Mouse (Mus musculus): ENCODE results near the gene Gsg1l. TPM values are rescaled to one million over a fixed set of nuclear protein-coding genes. Genes with fewer than 3 reads are reported as not detected.

The Gsg1l gene
- total RNA-seq, 2 experiments from 2014 or later = 9.3 to 14.0 TPM

DNA sequence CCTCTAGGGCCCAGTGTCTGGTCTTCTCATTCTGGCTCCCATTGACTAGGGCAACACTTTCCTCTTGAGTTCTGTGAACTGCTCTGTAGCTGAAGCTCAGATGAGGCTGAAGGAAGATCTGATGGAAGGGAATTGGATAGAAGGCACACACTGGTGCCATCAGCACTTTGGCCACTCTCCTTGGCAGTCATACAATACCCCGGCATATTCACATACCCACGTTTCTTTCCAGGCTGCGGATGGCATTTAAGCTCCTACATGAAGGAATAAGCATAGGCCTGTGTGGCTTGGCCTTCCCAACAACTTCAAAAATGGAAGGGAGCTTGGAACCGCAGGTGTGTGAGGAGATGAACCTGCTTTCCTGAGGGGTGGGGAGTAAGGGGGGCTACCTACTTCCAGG lies 138.7 kb downstream of the Gsg1l start:
- no peak for DNase-seq (ENCODE audit: low spot score in 2 of 2)

DNA sequence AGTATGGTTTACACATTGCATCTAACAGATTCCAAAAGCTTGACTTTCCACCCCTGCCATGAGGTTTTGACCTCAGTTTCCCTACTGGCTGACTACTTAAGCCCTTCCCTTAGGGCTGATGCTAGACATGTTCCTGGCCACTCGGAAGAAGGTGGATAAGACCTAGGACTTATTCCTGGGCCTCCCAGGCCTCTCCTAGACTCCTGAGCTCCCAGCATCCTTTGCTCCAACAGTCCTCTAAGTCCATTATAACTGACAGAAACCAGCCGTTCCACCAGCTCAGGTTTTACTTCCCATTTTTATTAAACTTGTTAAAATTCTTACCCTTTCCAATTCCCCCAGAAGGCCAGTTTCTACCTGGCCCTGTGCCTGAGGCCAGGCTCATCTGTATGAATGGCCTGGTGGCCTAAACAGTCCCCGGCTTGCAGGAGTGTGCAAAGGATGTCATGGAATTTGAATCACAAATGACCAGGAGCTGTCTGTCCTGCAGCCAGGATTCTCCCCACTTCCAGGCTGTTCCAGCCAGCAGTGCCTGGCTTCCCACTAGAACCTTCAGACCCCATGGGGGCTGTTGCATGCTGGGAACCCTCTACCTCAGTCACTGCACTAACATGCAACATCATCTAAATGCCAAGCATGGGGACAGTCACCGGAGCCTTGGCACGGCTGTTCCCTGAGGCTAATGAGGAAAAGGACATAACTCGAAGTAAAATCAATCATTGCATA lies 139.7 kb downstream of the Gsg1l start:
- DNase-seq (ENCODE audit: low spot score in 2 of 2) = no peak

GRCm38 (mm10) chr7:125934319-125934718 lies 147.9 kb downstream of the Gsg1l start:
- no peak for DNase-seq (ENCODE audit: low spot score in 2 of 2)

DNA sequence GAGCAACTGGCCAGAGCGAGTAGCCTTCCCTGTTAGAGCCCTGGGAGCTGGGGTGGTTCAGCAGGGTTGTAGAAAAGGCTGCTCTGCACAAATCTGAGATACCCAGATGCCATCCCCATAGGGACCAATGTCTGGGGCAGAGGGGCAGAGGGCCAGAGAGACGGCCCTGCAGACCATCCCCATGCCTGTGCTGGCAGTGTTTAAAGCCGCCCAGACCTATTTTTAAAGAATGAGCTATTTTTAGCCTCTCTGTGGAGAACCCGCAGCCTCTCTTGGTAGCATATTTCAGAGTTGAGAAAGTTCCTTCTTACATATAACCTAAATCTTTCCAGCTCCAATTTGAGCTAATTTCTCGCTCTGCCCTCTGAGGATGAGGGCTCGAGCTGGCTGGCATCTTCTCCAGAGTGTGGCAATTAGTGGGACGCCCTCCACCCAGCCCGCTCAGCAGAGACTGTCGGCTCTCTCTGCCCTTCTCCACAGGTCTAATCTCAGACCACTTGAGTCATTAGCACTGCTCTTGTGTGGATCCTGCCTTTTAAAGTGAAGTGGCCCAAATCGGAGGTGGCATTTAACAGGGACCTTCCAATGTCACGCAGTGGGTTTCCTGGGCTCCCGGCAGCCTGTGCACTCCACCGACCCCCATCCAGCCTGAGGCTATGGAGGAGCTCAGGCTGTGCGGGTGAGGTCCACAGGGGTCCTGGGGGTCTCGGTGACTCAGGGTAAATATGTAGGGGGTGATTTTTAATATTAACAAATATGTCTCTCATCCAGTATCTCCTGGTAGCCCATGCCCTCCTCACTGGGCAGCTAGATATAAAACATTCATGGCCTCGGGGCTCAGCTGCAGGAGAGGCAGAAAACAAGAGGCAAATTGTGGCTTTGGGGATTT lies 148.6 kb downstream of the Gsg1l start:
- DNase-seq (ENCODE audit: low spot score in 2 of 2) = no peak

- DNase-seq (ENCODE audit: low spot score in 2 of 2) = no peak
Measured at GRCm38 (mm10) chr7:125931602-125932001, 150.6 kb downstream of the Gsg1l start.

- DNase-seq (ENCODE audit: low spot score in 2 of 2) = no peak
Measured at GRCm38 (mm10) chr7:125924044-125924443, 158.2 kb downstream of the Gsg1l start.

- no peak for DNase-seq (ENCODE audit: low spot score in 2 of 2)
Measured at GRCm38 (mm10) chr7:125920801-125921200, 161.4 kb downstream of the Gsg1l start.

DNA sequence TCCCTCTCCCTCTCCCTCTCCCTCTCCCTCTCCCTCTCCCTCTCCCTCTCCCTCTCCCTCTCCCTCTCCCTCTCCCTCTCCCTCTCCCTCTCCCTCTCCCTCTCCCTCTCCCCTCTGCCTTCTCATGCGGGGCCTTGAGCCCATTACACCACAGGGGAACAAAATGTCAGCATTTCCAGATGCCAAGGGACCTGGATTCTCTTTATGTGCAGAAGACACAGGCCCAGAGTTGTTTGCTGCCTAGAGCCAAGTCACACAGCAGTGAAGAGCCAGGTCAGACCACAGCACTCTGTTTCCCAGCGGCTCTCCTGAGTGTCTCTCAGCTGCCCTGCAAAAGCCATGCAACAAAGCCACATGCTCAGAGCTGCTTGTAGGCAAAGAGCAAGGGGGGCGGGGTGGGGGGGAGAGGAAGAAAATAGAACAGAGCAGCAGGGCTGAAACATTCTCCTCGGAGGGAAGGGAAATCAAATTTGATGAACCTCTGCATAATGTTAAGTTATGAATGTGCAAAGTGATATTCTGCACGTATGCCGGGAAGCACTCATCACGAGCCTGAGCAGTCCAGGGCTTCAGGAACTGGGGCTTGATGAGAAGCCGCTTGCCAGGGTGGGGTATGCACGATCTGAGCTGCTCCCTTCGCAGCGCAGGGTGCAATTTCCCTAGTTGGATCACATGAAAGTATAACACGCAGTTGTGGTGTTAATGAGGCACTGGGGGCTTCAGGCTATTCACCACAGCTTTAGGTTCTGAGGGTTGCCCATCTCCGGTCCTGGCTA lies 181.6 kb downstream of the Gsg1l start:
- no peak for DNase-seq (ENCODE audit: low spot score in 2 of 2)

DNA sequence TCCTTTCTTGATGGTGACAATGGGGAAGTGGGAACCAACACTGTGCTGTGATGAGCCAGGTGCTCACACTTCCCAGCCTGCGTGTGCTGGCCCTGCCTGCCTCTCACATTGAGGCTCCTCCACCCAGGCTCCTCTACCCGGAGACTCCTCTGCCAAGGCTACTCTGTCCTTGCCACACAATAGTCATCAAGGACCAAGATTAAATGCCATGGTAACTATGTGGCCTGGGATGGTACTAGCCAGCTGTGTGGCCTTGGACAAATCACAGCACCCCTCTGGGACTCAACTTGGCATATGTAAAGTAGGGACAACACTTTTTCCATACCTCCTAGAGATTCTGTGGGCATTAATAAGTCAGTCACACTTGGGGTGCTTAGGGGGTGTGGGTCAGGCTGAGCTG lies 182.3 kb downstream of the Gsg1l start:
- no peak for DNase-seq (ENCODE audit: low spot score in 2 of 2)

GRCm38 (mm10) chr7:125899036-125899435 lies 183.2 kb downstream of the Gsg1l start:
- DNase-seq (ENCODE audit: low spot score in 2 of 2) = peak in 1 of 2 experiments; percentile 34

- DNase-seq (ENCODE audit: low spot score in 2 of 2) = no peak
Measured at GRCm38 (mm10) chr7:125897059-125897458, 185.2 kb downstream of the Gsg1l start.

DNA sequence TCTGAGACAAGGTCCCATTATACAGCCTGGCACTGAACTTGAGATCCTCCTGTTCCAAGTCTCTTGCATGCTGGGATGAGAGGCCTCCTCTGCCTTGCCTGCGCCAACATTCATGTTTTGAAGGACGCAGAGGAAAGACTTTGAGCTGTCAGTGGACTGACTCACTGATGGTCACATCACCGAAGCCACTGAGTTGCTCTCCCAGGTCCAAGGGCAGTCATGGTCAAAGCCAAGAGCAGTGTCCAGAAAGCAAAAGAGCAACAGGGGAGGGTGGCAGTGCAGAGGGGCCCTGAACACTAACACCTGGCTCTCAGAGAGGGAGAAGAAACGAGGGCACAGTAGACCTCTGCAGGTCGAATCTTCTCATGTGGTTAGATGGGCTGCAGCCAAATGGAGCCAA lies 188.6 kb downstream of the Gsg1l start:
- DNase-seq (ENCODE audit: low spot score in 2 of 2) = no peak

DNA sequence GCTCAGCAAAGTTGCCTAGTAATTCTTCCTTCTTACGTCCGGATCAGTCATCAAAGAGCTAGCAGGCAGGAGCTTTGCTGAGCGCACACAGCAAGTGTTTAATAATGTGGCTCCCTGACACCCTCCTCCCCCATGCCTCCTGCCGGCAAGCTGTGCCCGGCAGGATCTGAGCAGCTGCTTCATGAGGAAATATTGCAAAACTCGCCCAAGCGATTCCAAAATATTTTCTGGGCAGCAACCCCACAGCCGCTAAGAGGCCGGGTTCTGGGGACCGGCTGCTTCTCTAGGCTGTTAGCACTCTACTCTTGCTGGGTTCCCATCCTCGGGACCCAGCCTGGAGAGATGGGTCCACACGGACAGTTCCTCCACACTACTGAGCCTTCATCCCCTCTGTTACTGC lies 193.8 kb downstream of the Gsg1l start:
- DNase-seq (ENCODE audit: low spot score in 2 of 2) = peak; percentile 63 to 83

- DNase-seq (ENCODE audit: low spot score in 2 of 2) = no peak
Measured at GRCm38 (mm10) chr7:125887761-125888160, 194.4 kb downstream of the Gsg1l start.

DNA sequence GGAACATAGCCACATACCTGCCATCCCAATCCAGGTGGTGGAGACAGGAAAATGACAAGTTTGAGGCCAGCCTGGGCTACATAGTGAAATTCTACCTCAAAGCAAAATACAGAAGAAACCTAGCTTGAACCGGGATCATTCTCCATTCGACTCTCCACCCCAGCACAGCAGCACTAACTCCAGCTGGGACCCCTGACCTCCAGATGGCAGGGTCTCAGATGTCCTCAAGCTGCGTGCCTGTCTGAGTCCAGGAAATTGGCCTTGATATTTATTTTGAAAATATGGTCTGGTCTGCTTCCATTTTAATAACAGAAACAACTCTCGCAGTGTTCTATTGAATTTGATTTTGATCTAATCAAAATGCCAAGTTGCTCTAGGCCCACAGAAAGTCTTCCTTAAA lies 195.1 kb downstream of the Gsg1l start:
- DNase-seq (ENCODE audit: low spot score in 2 of 2) = no peak

DNA sequence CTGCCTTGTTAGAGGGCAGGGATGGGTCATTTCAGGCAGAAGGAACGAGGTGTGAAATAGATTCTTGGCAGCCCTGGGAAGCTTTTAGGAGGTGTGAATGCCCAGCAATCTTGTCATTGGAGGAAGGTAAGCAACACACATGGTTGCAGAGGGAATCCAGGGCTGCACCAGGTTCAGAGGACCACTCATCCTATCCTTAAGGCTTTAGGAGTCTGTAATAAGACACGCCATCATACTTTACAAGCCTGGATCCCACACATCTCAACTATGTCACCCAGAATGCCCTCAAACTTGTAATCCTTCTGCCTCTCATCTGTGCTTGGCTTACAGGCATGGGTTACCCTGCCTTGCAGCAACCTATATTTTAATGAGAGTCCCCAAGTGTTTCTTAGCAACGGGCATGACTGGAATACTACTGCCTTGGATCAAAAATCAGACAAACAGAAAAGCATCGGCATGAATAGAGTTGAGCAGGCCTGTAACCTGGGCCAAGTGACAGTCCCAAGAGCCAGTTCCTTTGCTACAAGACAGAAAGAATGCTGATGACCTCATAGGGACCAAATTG lies 196.0 kb downstream of the Gsg1l start:
- no peak for DNase-seq (ENCODE audit: low spot score in 2 of 2)

GRCm38 (mm10) chr7:125883232-125883631 lies 199.0 kb downstream of the Gsg1l start:
- no peak for DNase-seq (ENCODE audit: low spot score in 2 of 2)

DNA sequence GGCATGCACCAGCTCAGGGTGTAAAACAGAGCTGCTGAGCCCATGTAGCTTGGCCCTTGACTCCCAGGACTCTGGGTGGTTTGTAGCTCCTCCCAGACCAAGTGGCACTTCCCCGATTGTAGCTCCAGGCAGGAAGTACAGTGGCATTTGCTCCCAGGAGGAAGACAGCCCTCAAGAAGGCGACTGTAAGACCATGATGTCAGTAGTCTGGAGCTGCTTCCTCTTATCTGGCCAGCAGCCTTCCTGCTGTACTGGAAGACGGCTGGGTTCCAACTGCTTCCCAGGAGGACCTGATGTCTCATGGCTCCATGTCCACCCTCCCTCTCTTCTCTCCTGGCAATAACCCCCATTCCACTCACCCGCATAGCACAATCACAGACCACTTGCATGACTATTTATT lies 204.2 kb downstream of the Gsg1l start:
- no peak for DNase-seq (ENCODE audit: low spot score in 2 of 2)

- no peak for DNase-seq (ENCODE audit: low spot score in 2 of 2)
Measured at GRCm38 (mm10) chr7:125873971-125874495, 208.2 kb downstream of the Gsg1l start.

DNA sequence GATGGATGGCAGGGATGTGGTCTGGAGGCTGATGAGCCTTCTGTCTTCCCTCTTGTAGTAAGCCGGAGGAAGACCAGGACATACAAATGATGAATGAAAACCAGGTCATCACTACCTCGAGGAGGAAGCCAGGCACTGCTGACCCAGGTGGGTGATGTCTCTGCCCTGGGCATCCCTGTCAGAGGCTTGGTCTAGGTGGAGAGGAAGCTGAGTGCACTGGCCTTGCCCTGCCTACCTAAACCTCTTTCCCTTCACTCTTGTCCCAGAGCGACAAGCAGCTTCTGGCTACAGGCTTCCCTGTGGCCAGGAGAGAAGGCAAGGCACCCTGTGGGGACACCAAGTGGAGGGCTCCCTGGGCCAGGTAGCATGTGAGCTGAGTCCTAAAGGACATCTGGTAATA lies 209.3 kb downstream of the Gsg1l start:
- DNase-seq (ENCODE audit: low spot score in 2 of 2) = no peak

DNA sequence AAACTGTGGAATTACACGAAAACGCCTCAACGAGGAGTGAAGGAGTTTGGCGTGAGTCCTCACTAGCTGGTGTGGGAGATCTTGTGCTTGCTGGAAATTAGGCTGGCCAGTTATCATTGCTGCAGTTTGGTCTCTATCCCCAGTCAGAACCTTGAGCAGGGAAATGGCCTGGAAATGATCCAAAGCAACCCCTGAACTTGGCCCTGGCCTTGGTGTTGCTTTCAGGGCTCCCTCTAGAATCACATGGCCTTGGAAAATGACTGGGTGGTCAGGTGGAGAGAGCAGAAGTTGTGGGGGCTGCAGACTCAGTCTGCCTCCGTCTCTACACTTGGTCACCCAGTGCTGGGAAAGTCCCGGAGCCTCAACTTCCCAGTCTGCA lies 210.0 kb downstream of the Gsg1l start:
- no peak for DNase-seq (ENCODE audit: low spot score in 2 of 2)
